Mouse (Mus musculus) kidney, adult 9 months (tissue): Measurements from ENCODE around the gene Gjc2.

ENCODE experiments used
- DNase-seq: peaks from one replicate; pipeline ENCODE4 v3.0.0; 2022

Gjc2 gene

DNA sequence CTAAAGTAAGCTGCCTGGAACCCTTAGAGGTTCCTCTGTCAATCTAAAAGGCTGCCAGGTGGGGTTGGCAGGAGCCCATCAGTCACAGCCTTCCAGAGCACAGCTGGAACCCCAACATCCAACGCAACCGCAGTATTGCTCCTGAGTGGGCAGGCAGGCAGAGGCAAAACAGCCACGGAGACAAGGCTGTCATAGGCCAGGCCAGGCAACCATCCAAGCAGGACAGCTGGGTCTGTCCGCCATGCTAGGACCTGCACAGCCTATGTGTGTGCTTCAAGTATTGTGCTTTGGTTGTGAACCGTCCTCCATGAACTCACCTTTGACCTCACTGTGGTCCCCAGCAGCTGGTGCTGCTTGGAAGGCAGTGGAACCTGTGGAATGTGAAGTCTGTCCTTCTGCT is 27.1 kb downstream of the Gjc2 start:
- DNase-seq: no peak

DNA sequence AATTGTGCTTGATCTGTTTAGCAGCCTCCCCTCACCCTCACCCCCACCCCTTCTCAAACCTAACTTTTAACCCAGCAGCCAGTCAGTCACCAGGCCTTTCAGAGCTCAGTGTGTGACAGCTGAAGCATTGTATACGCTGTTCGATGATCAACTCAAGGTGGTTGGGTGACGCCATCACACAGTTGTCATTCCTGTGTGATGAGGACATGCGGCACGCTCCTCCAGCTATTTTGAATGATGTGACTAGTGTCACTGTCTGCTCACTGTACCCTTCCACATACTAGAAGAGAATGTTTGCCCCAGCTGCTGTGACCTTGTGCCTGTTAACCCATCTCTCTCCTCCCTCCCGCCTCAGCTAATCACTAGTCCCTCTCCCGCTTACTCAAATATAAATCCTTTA is 28.8 kb downstream of the Gjc2 start:
- DNase-seq: no peak

DNA sequence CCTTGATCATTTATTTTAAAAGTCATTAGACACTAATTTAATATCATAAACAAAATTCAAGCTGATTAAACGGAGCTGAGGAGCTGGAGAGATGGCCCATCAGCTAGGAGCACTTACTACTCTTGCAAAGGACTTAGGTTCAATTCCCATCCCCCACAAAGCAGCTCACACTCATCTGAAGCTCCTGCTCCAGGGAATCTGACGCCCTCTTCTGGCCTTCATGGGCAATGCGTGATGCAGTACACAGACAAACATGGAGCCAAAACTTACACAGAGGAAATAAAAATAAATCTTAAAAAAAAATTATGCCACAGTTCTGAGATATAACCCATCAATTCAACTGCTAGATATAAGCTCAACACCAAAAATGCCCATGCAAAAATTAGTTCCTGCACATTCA is 31.3 kb downstream of the Gjc2 start:
- no peak for DNase-seq

DNA sequence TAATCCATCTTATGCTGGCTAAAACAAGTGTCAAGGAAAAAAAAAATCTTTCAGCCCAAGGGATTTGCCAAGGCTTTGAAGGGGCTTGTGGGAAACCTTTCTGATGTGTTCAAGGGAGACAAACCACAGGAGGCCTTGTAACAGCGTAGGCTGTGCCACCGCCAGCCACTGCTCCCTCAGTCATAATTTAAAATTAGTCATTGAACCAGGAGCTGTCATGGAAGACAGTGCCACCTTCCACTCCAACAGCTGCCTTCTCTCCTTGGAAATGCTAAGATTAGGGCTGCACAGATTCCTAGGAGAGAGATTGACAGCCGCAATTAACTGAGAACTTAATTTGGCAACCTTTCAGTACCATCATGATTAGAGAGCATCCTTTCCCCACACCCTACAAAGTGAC is 33.7 kb downstream of the Gjc2 start:
- DNase-seq: no peak

DNA sequence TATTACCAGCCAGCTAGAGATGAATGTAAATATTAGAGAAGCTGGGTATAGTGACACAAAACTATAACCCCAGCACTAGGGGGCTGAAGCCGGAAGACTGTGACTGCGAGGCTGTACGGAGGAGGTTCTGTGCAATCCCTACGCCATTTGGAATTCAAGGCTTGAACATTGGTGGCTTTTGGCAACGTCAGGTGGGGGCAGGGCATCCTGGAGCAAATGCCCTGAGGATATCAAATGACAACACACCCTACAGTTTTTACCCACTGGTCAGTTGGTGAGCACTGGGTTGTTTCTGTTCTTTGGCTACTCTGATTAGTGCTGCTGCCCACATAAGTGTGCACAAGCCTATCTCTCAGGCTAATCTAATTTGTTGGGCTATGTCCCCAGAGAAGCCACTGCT is 40.1 kb downstream of the Gjc2 start:
- no peak for DNase-seq

DNA sequence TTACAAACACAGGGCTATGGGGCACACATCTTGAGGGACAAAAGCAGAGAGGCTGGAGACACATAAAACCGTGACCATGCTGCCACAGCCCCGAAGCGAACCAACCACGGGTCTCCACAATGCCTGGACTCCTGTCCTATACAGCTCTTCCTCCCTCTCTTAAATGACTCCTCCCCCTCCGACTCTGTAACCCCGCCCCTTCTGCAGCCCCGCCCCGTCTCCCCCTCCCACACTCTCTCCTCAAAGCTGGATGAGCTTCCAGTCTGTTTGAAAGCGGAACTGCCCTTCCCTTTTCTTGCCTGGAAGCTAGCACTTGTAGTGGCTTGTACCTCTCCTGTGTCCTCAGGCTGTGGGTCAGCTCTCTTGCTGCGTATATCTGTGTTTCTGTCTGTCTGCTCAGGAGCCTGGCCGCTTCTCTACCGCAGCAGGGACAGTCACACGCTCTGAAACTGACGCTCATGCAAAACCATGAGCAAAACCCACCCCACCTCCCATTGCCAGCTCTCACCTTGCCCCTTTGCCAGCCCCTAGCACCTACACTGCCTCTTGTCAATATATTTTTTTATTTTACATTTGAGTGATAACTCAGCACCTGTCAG is 41.1 kb downstream of the Gjc2 start:
- DNase-seq: no peak

DNA sequence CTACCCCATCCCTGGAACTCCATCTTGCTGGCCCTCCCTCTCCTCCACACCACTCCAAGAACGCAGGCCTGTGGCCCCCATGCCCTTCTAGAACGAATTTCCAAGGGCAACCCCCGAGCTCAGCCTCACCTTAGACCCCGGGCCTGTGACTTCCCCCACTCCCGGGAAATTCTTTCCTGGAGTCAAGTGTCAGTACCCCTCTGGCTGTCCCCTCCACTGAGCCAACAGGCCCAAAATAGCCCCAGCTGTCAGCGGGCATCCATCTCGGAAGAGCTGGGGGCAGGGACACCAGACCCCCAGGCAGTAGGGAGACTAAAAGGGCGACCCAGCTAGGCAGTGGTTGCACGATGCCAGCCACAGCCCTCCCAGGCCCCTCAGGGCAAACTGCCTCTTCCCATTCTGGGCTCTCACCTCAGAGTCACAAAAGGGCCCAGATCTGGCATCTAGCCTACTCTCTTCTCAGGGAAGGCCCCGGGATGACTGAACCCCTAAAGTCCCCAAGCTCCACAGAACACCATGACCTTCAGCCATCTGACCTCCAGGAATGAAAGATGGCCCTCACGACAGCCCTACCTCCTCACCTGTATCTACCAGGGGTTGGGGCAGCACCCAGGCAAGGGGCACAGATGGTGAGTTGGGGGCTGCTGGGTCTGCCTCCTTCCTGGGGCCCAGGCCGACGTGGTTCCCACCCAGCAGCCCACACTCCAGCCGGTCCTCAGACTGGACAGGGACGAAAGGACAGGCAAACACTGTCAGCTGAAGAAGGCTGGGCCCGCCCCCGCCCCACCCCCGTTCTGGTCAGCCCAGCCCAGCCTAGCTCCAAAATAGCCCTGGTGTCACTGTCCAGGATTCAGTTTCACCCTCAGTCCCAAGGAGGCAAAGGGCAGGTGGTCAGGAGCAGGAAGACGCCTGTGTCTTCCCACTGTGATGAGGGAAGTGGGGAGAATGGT is 44.2 kb downstream of the Gjc2 start:
- no peak for DNase-seq

DNA sequence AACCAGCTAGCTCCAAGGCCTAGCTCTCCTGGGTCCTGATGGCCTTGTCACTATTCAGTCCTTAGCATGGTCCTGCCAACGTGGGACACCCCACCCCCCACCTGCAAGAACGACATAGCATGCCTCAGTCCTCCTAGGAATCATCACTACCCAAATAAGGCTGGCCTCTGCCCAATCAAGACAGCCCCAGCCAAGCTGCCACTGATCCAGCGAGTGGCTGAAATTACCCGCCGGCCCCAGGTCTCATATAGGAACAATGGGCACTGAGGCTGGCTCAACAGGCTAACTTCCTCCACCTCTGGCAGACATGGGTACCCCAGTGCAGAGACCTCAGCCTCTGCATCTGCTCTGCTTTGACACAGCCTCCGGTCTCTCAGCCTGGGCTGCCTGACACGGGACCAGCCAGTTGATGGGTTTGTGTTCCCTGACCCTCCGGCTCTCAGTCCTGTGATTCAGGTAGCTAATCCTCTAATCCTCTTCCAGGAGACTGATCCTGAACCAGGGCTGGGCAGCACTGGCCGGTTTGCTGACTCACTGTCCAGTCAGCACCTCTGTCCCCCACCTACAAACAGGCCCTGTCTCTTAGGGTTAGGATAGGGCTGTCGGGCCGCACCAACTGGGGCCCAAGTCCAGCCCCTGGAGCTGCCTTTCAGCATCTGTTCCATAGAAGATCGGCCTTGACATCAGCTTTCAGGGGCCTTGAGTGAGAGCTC is 45.9 kb downstream of the Gjc2 start:
- no peak for DNase-seq

DNA sequence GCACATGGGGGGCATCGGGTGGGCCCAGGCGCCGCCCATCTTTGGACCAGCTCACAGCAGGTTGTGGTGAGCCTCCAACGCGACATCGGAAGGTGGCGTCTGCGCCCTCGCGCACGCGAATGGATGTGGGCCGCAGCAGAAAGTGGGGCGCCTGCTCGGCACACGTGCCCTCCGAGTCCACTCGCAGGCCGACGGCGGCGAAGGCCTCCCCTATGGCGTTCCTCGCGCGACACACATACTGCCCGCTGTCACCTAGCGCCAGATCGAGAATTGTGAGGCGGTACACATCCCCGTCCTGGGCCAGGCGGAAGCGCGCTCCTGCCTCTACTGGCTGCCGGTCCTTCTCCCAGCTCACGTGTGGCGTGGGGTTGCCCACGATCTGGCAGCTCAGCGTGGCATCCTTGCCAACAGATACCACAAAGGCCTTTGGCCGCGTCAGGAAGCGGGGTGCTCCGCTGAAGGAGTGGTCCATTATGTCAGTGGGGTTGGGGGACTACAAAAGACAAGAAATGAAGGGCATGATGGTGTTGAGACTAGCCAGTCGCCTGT is 47.0 kb downstream of the Gjc2 start, which contains the start of gene Obscn:
Gene Obscn, minus strand, starts transcription at position 499 of the 549 bp plus-strand sequence.
- no peak for DNase-seq

DNA sequence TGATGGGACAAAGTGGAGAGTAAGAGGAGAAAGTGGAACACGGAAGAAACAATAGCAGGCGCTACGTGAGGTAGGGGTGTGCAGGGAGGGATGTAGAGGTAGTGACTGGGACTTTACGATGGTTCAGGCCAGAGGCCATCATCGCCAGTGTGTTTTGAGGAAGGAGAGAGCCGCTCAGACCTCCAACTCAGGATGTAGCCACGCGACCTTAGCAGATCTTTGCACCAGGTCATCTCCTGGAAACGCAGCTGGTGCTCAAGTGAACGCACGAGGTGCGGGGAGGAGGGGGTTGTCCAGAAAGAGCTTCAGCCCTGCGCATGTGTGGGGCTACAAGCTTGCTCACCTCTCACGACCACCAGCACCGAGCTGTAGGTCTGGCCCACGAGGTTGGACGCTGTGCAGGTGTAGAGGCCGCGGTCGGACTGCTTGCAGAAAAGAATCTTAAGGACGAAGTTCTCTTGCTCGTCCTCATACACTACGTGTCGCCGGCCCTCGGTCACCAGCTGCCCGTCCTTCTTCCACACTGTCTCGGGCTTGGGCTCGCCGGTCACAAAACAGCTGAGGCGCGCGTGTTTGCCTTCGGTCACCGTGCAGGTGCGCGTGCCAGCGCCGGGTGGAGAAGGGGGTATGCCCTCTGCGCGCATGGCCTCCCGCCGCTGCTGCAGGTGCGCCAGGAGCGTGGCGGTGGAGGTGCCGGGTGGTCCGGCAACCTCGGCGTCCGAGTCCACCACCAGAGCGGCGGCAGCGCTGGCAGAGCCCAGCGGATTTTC is 47.8 kb downstream of the Gjc2 start:
- DNase-seq: no peak

DNA sequence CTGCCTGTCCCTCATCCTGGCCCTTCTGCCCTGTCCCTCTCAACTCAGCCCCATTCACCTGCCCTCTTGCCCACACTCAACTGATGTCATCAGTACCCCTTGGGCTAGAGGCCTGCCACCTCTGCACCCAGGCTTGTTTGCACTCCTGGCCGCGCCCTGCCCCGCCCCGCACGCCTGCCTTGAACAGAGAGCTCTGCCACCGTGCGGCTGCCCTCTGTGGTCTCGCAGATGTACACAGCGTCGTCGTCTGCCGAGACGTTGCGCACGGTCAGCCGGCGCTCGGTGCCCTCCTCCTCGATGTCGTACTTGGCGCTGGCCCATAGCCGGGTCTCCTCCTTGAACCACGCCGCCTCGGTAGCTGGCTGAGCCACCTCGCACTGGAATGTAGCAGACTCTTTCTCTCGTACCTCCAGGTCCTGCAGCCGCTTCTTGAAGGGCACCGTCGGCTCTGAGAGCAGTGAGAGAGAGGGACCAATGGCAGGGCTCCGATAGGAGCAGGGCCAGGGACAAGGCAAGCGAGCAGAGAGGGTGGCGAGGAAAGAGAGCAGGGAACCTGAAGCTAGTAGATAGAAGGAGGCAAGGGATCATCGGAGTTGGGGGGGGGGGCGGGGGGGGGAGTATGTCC is 48.5 kb downstream of the Gjc2 start:
- DNase-seq: no peak

DNA sequence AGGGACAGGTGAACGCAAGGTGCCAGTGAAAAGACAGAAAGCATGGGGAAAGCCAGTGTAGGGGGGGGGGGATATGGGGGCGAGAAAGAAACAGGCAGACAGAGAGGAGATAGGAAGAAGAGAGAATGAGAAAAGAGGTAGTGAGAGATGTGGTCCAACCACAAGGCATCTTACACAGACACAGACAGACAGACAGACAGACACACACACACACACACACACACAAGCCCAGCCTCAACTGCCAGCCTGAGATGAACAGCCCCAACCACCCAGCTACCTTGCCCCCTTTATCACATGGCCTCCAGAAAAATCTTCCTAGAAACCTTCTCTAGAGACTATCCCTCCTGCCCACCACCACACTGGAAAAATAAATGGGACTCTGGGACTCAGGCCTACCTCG is 50.9 kb downstream of the Gjc2 start:
- DNase-seq: no peak

DNA sequence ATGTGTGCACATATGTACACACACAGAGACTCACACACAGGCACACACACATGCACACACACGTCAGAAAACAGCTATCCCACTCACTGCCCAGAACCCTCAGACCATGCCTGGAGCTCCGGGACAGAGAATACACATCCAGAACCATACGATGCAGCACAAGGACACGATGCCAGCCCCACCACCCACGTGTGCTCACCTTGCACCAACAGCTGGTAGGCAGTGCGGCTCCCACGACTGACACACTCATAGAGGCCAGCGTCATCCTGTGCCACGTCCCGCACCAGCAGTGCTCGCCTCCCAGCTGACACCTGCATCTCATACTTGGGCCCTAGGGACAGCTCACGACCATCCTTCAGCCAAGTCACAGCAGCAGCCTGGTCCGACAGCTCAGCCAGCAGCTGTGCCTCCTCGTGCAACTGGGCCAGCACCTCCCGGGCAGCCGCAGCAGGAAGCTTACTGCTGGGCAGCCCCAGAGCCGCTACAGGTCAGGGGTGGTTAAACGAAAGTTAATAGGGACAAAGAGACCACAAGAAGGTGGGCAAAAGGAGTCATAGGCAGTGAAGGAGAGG is 51.6 kb downstream of the Gjc2 start:
- DNase-seq: no peak

DNA sequence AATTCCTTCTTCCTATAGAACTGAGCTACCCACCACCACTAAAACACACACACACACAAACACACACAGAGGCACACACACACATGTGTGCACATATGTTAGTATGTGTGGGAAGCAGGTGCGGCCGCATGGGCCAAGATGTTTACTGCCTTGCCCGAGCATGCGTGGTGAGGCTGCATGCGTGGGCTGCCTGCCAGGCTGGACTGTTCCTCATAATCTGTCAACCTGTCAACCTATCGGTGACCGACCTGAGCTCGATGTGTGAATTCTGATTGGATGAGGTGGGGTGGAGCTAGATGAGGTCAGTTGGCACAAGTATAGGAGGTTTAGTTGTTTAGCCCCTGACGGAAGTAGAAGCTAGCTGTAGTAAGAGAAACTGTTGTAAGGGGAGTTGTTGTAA is 52.2 kb downstream of the Gjc2 start:
- DNase-seq: no peak
